Mouse (Mus musculus): ENCODE results near the gene Exoc6b.

GRCm38 (mm10) chr6:84588221-84588894 is 481.0 kb downstream of the Exoc6b start:
- TF ChIP-seq POLR2A (IDR thresholded peaks at IDR 0.05; ENCODE audit: borderline replicate concordance, control insufficient read depth, low read depth, low read length) (no peak), CTCF (IDR thresholded peaks at IDR 0.05; ENCODE audit: control insufficient read depth, insufficient read depth, low read length) (no peak)

All from bone marrow, adult 2 months (tissue).